Comparison of ENCODE assay signal across 34 mouse cellular contexts in the genomic region with DNA sequence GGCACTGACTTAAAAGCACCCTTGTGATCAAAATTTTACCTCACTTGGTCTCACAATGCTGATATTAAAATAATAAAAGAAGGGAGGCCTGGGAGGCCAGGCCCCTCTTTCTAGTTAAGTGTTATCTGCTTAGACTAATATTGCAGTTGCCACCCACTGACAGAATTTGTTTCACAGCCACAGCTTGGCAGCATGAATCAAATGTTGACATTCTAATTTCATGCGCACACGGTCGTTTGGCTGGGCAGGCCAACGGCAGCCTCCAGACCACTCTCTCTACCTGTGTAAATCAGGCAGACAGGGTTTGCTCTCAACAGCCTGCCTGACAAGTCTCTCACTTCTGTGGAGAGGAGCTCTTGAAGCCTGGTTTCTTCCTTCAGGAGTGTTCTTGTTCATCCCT. TPM values are rescaled to one million over a fixed set of nuclear protein-coding genes. Genes with fewer than 3 reads are reported as not detected.
A peak's percentile ranks its signal among the peaks of the same experiment; 100 is the strongest.
DNase-seq lines count a peak whose midpoint lies in the region; ATAC-seq and TF ChIP-seq lines count a peak whose summit lies in the region.
"Had no signal": no experiment of that assay in that cellular context is flagged by ENCODE, and none has a peak within 500 bp of the region (broad histone marks: within the 10 kb centered on the region; RNA-seq: fewer than 3 reads in every experiment).

No protein-coding gene starts in this region.

- peak; percentile 25 for DNase-seq in forebrain, embryonic 11.5 days (ENCODE audit: low spot score)
- DNase-seq in lung, postnatal 4 days, result no peak
- no peak for DNase-seq in neural tube, embryonic 11.5 days (ENCODE audit: low spot score)
- DNase-seq in stomach, postnatal 0 days (ENCODE audit: low spot score), result peak; percentile 30
- DNase-seq in gastrocnemius, postnatal 36 days, result no peak
- DNase-seq: adrenal gland, adult 2 months; adrenal gland, postnatal 36 days; cerebellum, adult 8-10 months; cerebellum, postnatal 25 days; gastrocnemius, adult 2 months; heart, postnatal 14 days; kidney, adult 11 months; kidney, postnatal 14 days; layer of hippocampus, adult 9-11 months; liver, embryonic 13.5 days; lung, adult 2 months; midbrain, embryonic 14.5 days; right cerebral cortex, adult 18-20 months; spleen, adult 18-20 months; thymus, postnatal 4 days had no signal

- no peaks in the 10 kb centered on the region for H3K36me3 ChIP-seq in forebrain, embryonic 11.5 days (ENCODE audit: control insufficient read depth, insufficient read depth, low read length)
- no peaks in the 10 kb centered on the region for H3K36me3 ChIP-seq in forebrain, embryonic 15.5 days
- no peaks in the 10 kb centered on the region for H3K36me3 ChIP-seq in lung, embryonic 15.5 days
- H3K36me3 ChIP-seq in neural tube, embryonic 11.5 days (ENCODE audit: control insufficient read depth, insufficient read depth, low read length), result no peaks in the 10 kb centered on the region
- H3K36me3 ChIP-seq in neural tube, embryonic 15.5 days, result no peaks in the 10 kb centered on the region
- H3K36me3 ChIP-seq in stomach, postnatal 0 days (ENCODE audit: control insufficient read depth, insufficient read depth, low read length), result no peaks in the 10 kb centered on the region
- H3K36me3 ChIP-seq: hindbrain, embryonic 12.5 days; limb, embryonic 10.5 days; limb, embryonic 15.5 days; liver, embryonic 13.5 days had no signal

- peaks cover 4% of the 10 kb centered on the region; the same call in 1 of the 2 replicates for H3K27me3 ChIP-seq in forebrain, embryonic 11.5 days (ENCODE audit: control insufficient read depth, insufficient read depth, low read length)
- peaks cover 30% of the 10 kb centered on the region; the same call in 1 of the 2 replicates for H3K27me3 ChIP-seq in forebrain, embryonic 15.5 days
- no peaks in the 10 kb centered on the region for H3K27me3 ChIP-seq in lung, embryonic 15.5 days
- no peaks in the 10 kb centered on the region for H3K27me3 ChIP-seq in neural tube, embryonic 11.5 days (ENCODE audit: control insufficient read depth, insufficient read depth, low read length)
- H3K27me3 ChIP-seq in neural tube, embryonic 15.5 days (replicated peaks), result 0 out of 2 replicates have a peak, but pooled peaks cover 2% of the 10 kb centered on the region
- no peaks in the 10 kb centered on the region for H3K27me3 ChIP-seq in stomach, postnatal 0 days (ENCODE audit: control insufficient read depth, insufficient read depth, low read length)
- H3K27me3 ChIP-seq: hindbrain, embryonic 12.5 days; limb, embryonic 15.5 days; liver, embryonic 13.5 days had no signal

- H3K4me3 ChIP-seq in forebrain, embryonic 11.5 days (ENCODE audit: low read depth, low read length), result no peak overlapping the region
- no peak overlapping the region for H3K4me3 ChIP-seq in forebrain, embryonic 15.5 days
- no peak overlapping the region for H3K4me3 ChIP-seq in lung, embryonic 15.5 days
- no peak overlapping the region for H3K4me3 ChIP-seq in neural tube, embryonic 11.5 days (ENCODE audit: low read depth, low read length)
- H3K4me3 ChIP-seq in neural tube, embryonic 15.5 days (replicated peaks), result no peak overlapping the region
- H3K4me3 ChIP-seq in stomach, postnatal 0 days (ENCODE audit: low read depth, low read length), result no peak overlapping the region
- H3K4me3 ChIP-seq: gastrocnemius, adult 2 months; hindbrain, embryonic 12.5 days; limb, embryonic 10.5 days; limb, embryonic 15.5 days; liver, embryonic 13.5 days had no signal

- no peak for TF ChIP-seq EP300 in stomach, postnatal 0 days (optimal IDR thresholded peaks at IDR 0.05)

- H3K9me3 ChIP-seq in forebrain, embryonic 11.5 days (ENCODE audit: control insufficient read depth, low read length), result no peaks in the 10 kb centered on the region
- no peaks in the 10 kb centered on the region for H3K9me3 ChIP-seq in forebrain, embryonic 15.5 days
- no peaks in the 10 kb centered on the region for H3K9me3 ChIP-seq in lung, embryonic 15.5 days
- H3K9me3 ChIP-seq in neural tube, embryonic 11.5 days (ENCODE audit: control insufficient read depth, low read length), result no peaks in the 10 kb centered on the region
- H3K9me3 ChIP-seq in neural tube, embryonic 15.5 days (replicated peaks), result no peaks in the 10 kb centered on the region
- no peaks in the 10 kb centered on the region for H3K9me3 ChIP-seq in stomach, postnatal 0 days (ENCODE audit: control insufficient read depth, low read length)
- H3K9me3 ChIP-seq: hindbrain, embryonic 12.5 days; limb, embryonic 10.5 days; limb, embryonic 15.5 days; liver, embryonic 13.5 days had no signal

- TF ChIP-seq CTCF in stomach, postnatal 0 days (IDR thresholded peaks at IDR 0.05; ENCODE audit: low read depth), result no peak

- ATAC-seq in forebrain, embryonic 11.5 days (replicated peaks; ENCODE audit: low FRiP score), result no peak
- ATAC-seq in forebrain, embryonic 15.5 days (replicated peaks), result no peak
- no peak for ATAC-seq in lung, embryonic 15.5 days (ENCODE audit: borderline replicate concordance, extremely low read depth, low FRiP score, low TSS enrichment)
- ATAC-seq in neural tube, embryonic 11.5 days (ENCODE audit: insufficient read depth, low FRiP score, low TSS enrichment), result no peak
- no peak for ATAC-seq in neural tube, embryonic 15.5 days (ENCODE audit: low FRiP score)
- ATAC-seq in stomach, postnatal 0 days (ENCODE audit: low FRiP score, low TSS enrichment), result no peak
- ATAC-seq: forebrain, embryonic 14.5 days had no signal

- H3K9ac ChIP-seq in forebrain, embryonic 11.5 days (ENCODE audit: low read length), result no peak overlapping the region
- no peak overlapping the region for H3K9ac ChIP-seq in forebrain, embryonic 15.5 days (replicated peaks)
- H3K9ac ChIP-seq in lung, embryonic 15.5 days, result no peak overlapping the region
- H3K9ac ChIP-seq in neural tube, embryonic 11.5 days (ENCODE audit: low read length), result no peak overlapping the region
- no peak overlapping the region for H3K9ac ChIP-seq in neural tube, embryonic 15.5 days (replicated peaks)
- H3K9ac ChIP-seq in stomach, postnatal 0 days (ENCODE audit: low read length), result no peak overlapping the region
- H3K9ac ChIP-seq: hindbrain, embryonic 12.5 days; limb, embryonic 15.5 days; liver, embryonic 13.5 days had no signal

- intact Hi-C loops in gastrocnemius, postnatal 36 days (cut with DNase I), result no loop called here

- H3K4me2 ChIP-seq in forebrain, embryonic 11.5 days (ENCODE audit: low read depth, low read length, severe bottlenecking), result no peak overlapping the region
- no peak overlapping the region for H3K4me2 ChIP-seq in forebrain, embryonic 15.5 days (replicated peaks)
- H3K4me2 ChIP-seq in lung, embryonic 15.5 days, result no peak overlapping the region
- no peak overlapping the region for H3K4me2 ChIP-seq in neural tube, embryonic 11.5 days (ENCODE audit: low read depth)
- H3K4me2 ChIP-seq in neural tube, embryonic 15.5 days, result no peak overlapping the region
- no peak overlapping the region for H3K4me2 ChIP-seq in stomach, postnatal 0 days (replicated peaks; ENCODE audit: low read depth)
- H3K4me2 ChIP-seq: hindbrain, embryonic 12.5 days; limb, embryonic 15.5 days; liver, embryonic 13.5 days had no signal

- H3K27ac ChIP-seq in forebrain, embryonic 11.5 days (ENCODE audit: low read depth, low read length), result no peak overlapping the region
- H3K27ac ChIP-seq in forebrain, embryonic 15.5 days (replicated peaks), result no peak overlapping the region
- peak overlapping the region; percentile 54 for H3K27ac ChIP-seq in lung, embryonic 15.5 days
- H3K27ac ChIP-seq in neural tube, embryonic 11.5 days (ENCODE audit: low read depth, low read length), result peak overlapping the region; percentile 46; the same call in 1 of the 2 replicates
- H3K27ac ChIP-seq in neural tube, embryonic 15.5 days (replicated peaks), result no peak overlapping the region
- H3K27ac ChIP-seq in stomach, postnatal 0 days (replicated peaks), result no peak overlapping the region
- H3K27ac ChIP-seq: gastrocnemius, adult 2 months; hindbrain, embryonic 12.5 days; limb, embryonic 10.5 days; limb, embryonic 15.5 days; liver, embryonic 13.5 days; macrophage had no signal

- H3K4me1 ChIP-seq in forebrain, embryonic 11.5 days (replicated peaks; ENCODE audit: control insufficient read depth, insufficient read depth, low read length), result peaks cover 14% of the 10 kb centered on the region
- peaks cover 10% of the 10 kb centered on the region for H3K4me1 ChIP-seq in forebrain, embryonic 15.5 days
- peaks cover 37% of the 10 kb centered on the region for H3K4me1 ChIP-seq in lung, embryonic 15.5 days
- H3K4me1 ChIP-seq in neural tube, embryonic 11.5 days (ENCODE audit: control insufficient read depth, insufficient read depth, low read length), result peaks cover 26% of the 10 kb centered on the region
- peaks cover 20% of the 10 kb centered on the region; the same call in 1 of the 2 replicates for H3K4me1 ChIP-seq in neural tube, embryonic 15.5 days
- H3K4me1 ChIP-seq in stomach, postnatal 0 days (replicated peaks; ENCODE audit: control insufficient read depth, insufficient read depth), result no peaks in the 10 kb centered on the region; the same call in 1 of the 2 replicates
- H3K4me1 ChIP-seq: liver, embryonic 13.5 days had no signal

- 31% methylated on average over 4 of the region's 4 CpGs for WGBS in forebrain, embryonic 11.5 days
- 26% methylated on average over 4 of the region's 4 CpGs for WGBS in forebrain, embryonic 15.5 days
- WGBS in lung, embryonic 15.5 days, result 22% methylated on average over 4 of the region's 4 CpGs
- WGBS in neural tube, embryonic 11.5 days, result 9% methylated on average over 4 of the region's 4 CpGs
- WGBS in neural tube, embryonic 15.5 days, result 12% methylated on average over 4 of the region's 4 CpGs
- WGBS in stomach, postnatal 0 days, result 17% methylated on average over 4 of the region's 4 CpGs

RNA-seq across cellular contexts. Expression of a gene that starts 44.4 kb away (rescaled TPM):
- 1.8 and 2.8 TPM in 2 replicates for polyA plus RNA-seq in forebrain, embryonic 11.5 days (2014; fragmentation: Nextera tagmentation; extraction: Ambion mirVana)
- 0.98 and 1.0 TPM in 2 replicates for polyA plus RNA-seq in forebrain, embryonic 15.5 days (2015; fragmentation: Nextera tagmentation; extraction: Ambion mirVana)
- not detected in 2 replicates for polyA plus RNA-seq in lung, embryonic 15.5 days (2015; fragmentation: Nextera tagmentation; extraction: Ambion mirVana)
- 3.7 and 4.2 TPM in 2 replicates for polyA plus RNA-seq in neural tube, embryonic 11.5 days (2014; fragmentation: Nextera tagmentation; extraction: Ambion mirVana)
- polyA plus RNA-seq in neural tube, embryonic 15.5 days (2015; fragmentation: Nextera tagmentation; extraction: Ambion mirVana), result 4.7 and 7.4 TPM in 2 replicates
- polyA plus RNA-seq in stomach, postnatal 0 days (2015; fragmentation: Nextera tagmentation; extraction: Ambion mirVana), result 0.04 TPM in 1 of 2 replicates, not detected in the other
- total RNA-seq in gastrocnemius, postnatal 36 days (2021), result not detected
- total RNA-seq: adrenal gland, adult 2 months; adrenal gland, postnatal 36 days; gastrocnemius, adult 2 months; gastrocnemius, postnatal 4 days; left cerebral cortex, postnatal 10 days; MEL had no signal
- polyA plus RNA-seq: adrenal gland, adult 2 months; frontal cortex, adult 2 months; heart, embryonic 14.5 days; limb, embryonic 15.5 days; liver, embryonic 13.5 days; lung, adult 2 months; macrophage; testis, adult 2 months had no signal

Comparison
In these comparisons a context has a peak if more than half of its experiments do, and no peak if none do; other contexts are left out.
1. H3K27ac ChIP-seq: peak in lung, embryonic 15.5 days (single experiment) and neural tube, embryonic 11.5 days (single experiment); none in forebrain, embryonic 11.5 days (single experiment), forebrain, embryonic 15.5 days (single experiment), neural tube, embryonic 15.5 days (single experiment) and stomach, postnatal 0 days (single experiment).
2. DNase-seq: peak in forebrain, embryonic 11.5 days (single experiment) and stomach, postnatal 0 days (single experiment); none in lung, postnatal 4 days (0 of 2), neural tube, embryonic 11.5 days (single experiment) and gastrocnemius, postnatal 36 days (0 of 2).